Mouse (Mus musculus) liver, adult 2 months (tissue): ENCODE data around the gene H2-M10.6. TPM values are rescaled to one million over a fixed set of nuclear protein-coding genes. Genes with fewer than 3 reads are reported as not detected.
"Not testable (repeated sequence)": the region's sequence is repeated elsewhere in the genome, so short reads cannot be mapped to it uniquely, and the experiment has no call there.

Source experiments
- DNase-seq: peaks from one replicate; pipeline ENCODE4 v3.0.0-alpha.2; 2011; ENCODE audit warnings: low read depth, low spot score; ENCODE audit errors: extremely low read depth
- H3K27ac ChIP-seq: fragments of 200-500 bp; replicated peaks from 2 replicates; pipeline ENCODE4 v1.5.1; 2012; ENCODE audit warnings: low read depth, mild to moderate bottlenecking, control low read depth, inconsistent platforms, low read length; ENCODE audit not compliant: insufficient read depth
- H3K27me3 ChIP-seq: fragments of 200-500 bp; 2 replicates; pipeline ENCODE4 v1.6.1; 2012; ENCODE audit warnings: mild to moderate bottlenecking, moderate library complexity, low read length, inconsistent platforms; ENCODE audit not compliant: control insufficient read depth, insufficient read depth
- H3K36me3 ChIP-seq: fragments of 200-500 bp; 2 replicates; pipeline ENCODE4 v1.6.1; 2012; ENCODE audit warnings: low read length, inconsistent platforms; ENCODE audit not compliant: control insufficient read depth, insufficient read depth
- H3K4me1 ChIP-seq: fragments of 200-500 bp; 2 replicates; pipeline ENCODE4 v1.6.1; 2011; ENCODE audit warnings: low read length; ENCODE audit not compliant: control insufficient read depth, insufficient read depth
- H3K4me3 ChIP-seq: fragments of 200-500 bp; 2 replicates; pipeline ENCODE4 v1.5.1; 2011; ENCODE audit warnings: low read depth, mild to moderate bottlenecking, control low read depth, low read length, moderate library complexity; ENCODE audit not compliant: insufficient read depth
- H3K79me2 ChIP-seq: fragments of 200-500 bp; 2 replicates; pipeline ENCODE4 v1.6.1; 2012; ENCODE audit warnings: inconsistent platforms, mild to moderate bottlenecking, low read length, moderate library complexity; ENCODE audit not compliant: control insufficient read depth, insufficient read depth
- H3K9ac ChIP-seq: fragments of 200-500 bp; 2 replicates; pipeline ENCODE4 v1.6.1; 2012; ENCODE audit warnings: low read depth, mild to moderate bottlenecking, control low read depth, inconsistent platforms, low read length
- CTCF ChIP-seq: fragments of 200-500 bp; IDR thresholded peaks from 2 replicates; pipeline ENCODE4 v1.5.1; 2011; ENCODE audit warnings: low read depth, low read length, control low read depth
- POLR2A ChIP-seq: fragments of 200-500 bp; IDR thresholded peaks from 2 replicates; pipeline ENCODE4 v1.6.1; 2011; ENCODE audit warnings: low read length, control low read depth; ENCODE audit not compliant: insufficient read depth; ENCODE audit errors: extremely low read depth
- WGBS: fragments of 180-500 bp; shearing (Covaris S2); methylation state at CpG from one replicate; pipeline ENCODE4 v1.1.7; 2018; 5-methylcytosine and 5-hydroxymethylcytosine counted together
- polyA plus RNA-seq: library from polyadenylated mRNA; depleted of rRNA; stranded (reverse); fragments of >200 nt; gene quantifications from 2 replicates; pipeline ENCODE4 v1.2.3, GENCODE M21; 2012
- total RNA-seq: library from RNA; depleted of rRNA; stranded (reverse); fragments of >200 nt; gene quantifications from 2 replicates; pipeline ENCODE4 v1.2.3, GENCODE M21; 2014

H2-M10.6 gene
- total and polyA plus RNA-seq, 2 experiments = not detected

- not testable (repeated sequence) for H3K4me1 ChIP-seq, H3K9ac ChIP-seq, H3K36me3 ChIP-seq, H3K27me3 ChIP-seq, H3K27ac ChIP-seq, H3K4me3 ChIP-seq, H3K79me2 ChIP-seq
- peak; percentile 28 for DNase-seq
- WGBS = 44% methylated on average over 1 of the region's 1 CpGs
- TF ChIP-seq CTCF = peak; percentile 48; the same call in 1 of the 2 replicates
These were observed 25.5 kb upstream of the H2-M10.6 start for GRCm38 (mm10) chr17:36786483-36786886.

- WGBS = 78% methylated on average over 2 of the region's 2 CpGs
These were observed 23.6 kb upstream of the H2-M10.6 start for GRCm38 (mm10) chr17:36788351-36788750.

GRCm38 (mm10) chr17:36788801-36789200, 23.2 kb upstream of the H2-M10.6 start:
- peak; percentile 55 for DNase-seq
- TF ChIP-seq CTCF = peak; percentile 61
- H3K4me1 ChIP-seq, H3K4me3 ChIP-seq, H3K79me2 ChIP-seq, H3K36me3 ChIP-seq, H3K9ac ChIP-seq, H3K27ac ChIP-seq, H3K27me3 ChIP-seq: not testable (repeated sequence)

More at GRCm38 (mm10) chr17:36788351-36788750, 23.6 kb upstream of the H2-M10.6 start:
- H3K4me1 ChIP-seq = no peaks in the 10 kb centered on the region
- H3K27me3 ChIP-seq = no peaks in the 10 kb centered on the region
- no peak overlapping the region for H3K9ac ChIP-seq
- H3K4me3 ChIP-seq = no peak overlapping the region
- no peak overlapping the region for H3K27ac ChIP-seq
- no peaks in the 10 kb centered on the region for H3K79me2 ChIP-seq
- TF ChIP-seq CTCF = no peak
- no peak for TF ChIP-seq POLR2A
- H3K36me3 ChIP-seq = no peaks in the 10 kb centered on the region
- DNase-seq = no peak

- Histone ChIP-seq H3K36me3 (no peaks in the 10 kb centered on the region), H3K27me3 (no peaks in the 10 kb centered on the region), H3K27ac (no peak overlapping the region), H3K9ac (no peak overlapping the region), H3K4me1 (no peaks in the 10 kb centered on the region), H3K79me2 (no peaks in the 10 kb centered on the region), H3K4me3 (no peak overlapping the region)
- TF ChIP-seq POLR2A (no peak), CTCF (no peak)
- 36% methylated on average over 10 of the region's 10 CpGs for WGBS
- DNase-seq = no peak
These were observed 12.5 kb upstream of the H2-M10.6 start for GRCm38 (mm10) chr17:36799493-36799892.

- H3K79me2 ChIP-seq, H3K4me1 ChIP-seq, H3K27ac ChIP-seq, H3K36me3 ChIP-seq, H3K27me3 ChIP-seq, H3K9ac ChIP-seq, DNase-seq, H3K4me3 ChIP-seq: not testable (repeated sequence)
- WGBS = 21% methylated on average over 4 of the region's 4 CpGs
These were observed 12.0 kb upstream of the H2-M10.6 start for GRCm38 (mm10) chr17:36799921-36800462.

- Histone ChIP-seq H3K27me3 (no peaks in the 10 kb centered on the region), H3K4me3 (no peak overlapping the region), H3K79me2 (no peaks in the 10 kb centered on the region), H3K9ac (no peak overlapping the region), H3K4me1 (peaks cover 1% of the 10 kb centered on the region; the same call in 1 of the 2 replicates), H3K27ac (no peak overlapping the region), H3K36me3 (no peaks in the 10 kb centered on the region)
- DNase-seq = peak; percentile 61
- peak; percentile 71 for TF ChIP-seq CTCF
- no peak for TF ChIP-seq POLR2A
These were observed 12.0 kb downstream of the H2-M10.6 start for GRCm38 (mm10) chr17:36824005-36824404.
